Mouse (Mus musculus) embryonic facial prominence, embryonic 11.5 days (tissue): Measurements from ENCODE around the gene Adamtsl1. TPM values are rescaled to one million over a fixed set of nuclear protein-coding genes. Genes with fewer than 3 reads are reported as not detected.

Experiments used
- ATAC-seq: fragments of 200-750 bp; cut with Nextera tagmentation; replicated peaks from 2 replicates; pipeline ENCODE4 v1.8.0; 2017; ENCODE audit warnings: low read depth; ENCODE audit not compliant: insufficient number of reproducible peaks, low FRiP score, low TSS enrichment
- DNase-seq: peaks from one replicate; pipeline ENCODE4 v3.0.0-alpha.2; 2015; ENCODE audit warnings: low spot score
- H3K27ac ChIP-seq: fragments of 300-500 bp; sonication (generic); replicated peaks from 2 replicates; pipeline ENCODE4 v1.5.1; 2014; ENCODE audit warnings: mild to moderate bottlenecking, low read depth, low read length, control low read depth
- H3K27me3 ChIP-seq: fragments of 300-500 bp; sonication (generic); 2 replicates; pipeline ENCODE4 v1.6.1; 2014; ENCODE audit warnings: mild to moderate bottlenecking, low read length, moderate library complexity, mixed read lengths; ENCODE audit not compliant: control insufficient read depth, insufficient read depth
- H3K36me3 ChIP-seq: fragments of 300-500 bp; sonication (generic); replicated peaks from 2 replicates; pipeline ENCODE4 v1.6.1; 2014; ENCODE audit warnings: low read depth, mild to moderate bottlenecking, low read length, moderate library complexity, mixed read lengths; ENCODE audit not compliant: control insufficient read depth, insufficient read depth
- H3K4me1 ChIP-seq: fragments of 300-500 bp; sonication (generic); 2 replicates; pipeline ENCODE4 v1.6.1; 2014; ENCODE audit warnings: low read length, mixed read lengths; ENCODE audit not compliant: control insufficient read depth, insufficient read depth
- H3K4me2 ChIP-seq: fragments of 300-500 bp; sonication (generic); 2 replicates; pipeline ENCODE4 v1.6.1; 2014; ENCODE audit warnings: low read depth, mild to moderate bottlenecking, control low read depth, low read length, moderate library complexity
- H3K4me3 ChIP-seq: fragments of 300-500 bp; sonication (generic); 2 replicates; pipeline ENCODE4 v1.5.1; 2014; ENCODE audit warnings: low read depth, low read length, control low read depth
- H3K9ac ChIP-seq: fragments of 300-500 bp; sonication (generic); replicated peaks from 2 replicates; pipeline ENCODE4 v1.6.1; 2014; ENCODE audit warnings: mild to moderate bottlenecking, control low read depth, low read length
- H3K9me3 ChIP-seq: fragments of 300-500 bp; sonication (generic); replicated peaks from 2 replicates; pipeline ENCODE4 v1.6.1; 2016; ENCODE audit warnings: mild to moderate bottlenecking, low read length, inconsistent platforms, mixed read lengths; ENCODE audit not compliant: control insufficient read depth
- WGBS: fragments of 180-500 bp; shearing (Covaris S2); extraction: QIAGEN DNeasy Blood & Tissue Kit; methylation state at CpG from one replicate; pipeline ENCODE4 v1.1.7; 2014; 5-methylcytosine and 5-hydroxymethylcytosine counted together
- polyA plus RNA-seq: library from polyadenylated mRNA; unstranded; fragments of >200 nt; fragmentation: Nextera tagmentation; extraction: Ambion mirVana; gene quantifications from 2 replicates; pipeline ENCODE4 v1.2.1, GENCODE M21; 2014

Gene Adamtsl1
- polyA plus RNA-seq, 1 experiment from 2014 or later = 8.5 TPM

GRCm38 (mm10) chr4:86310806-86311730, 797.1 kb downstream of the Adamtsl1 start:
- 68% methylated on average over 7 of the region's 7 CpGs for WGBS
- Histone ChIP-seq H3K36me3 (no peaks in the 10 kb centered on the region), H3K27ac (no peak overlapping the region), H3K9me3 (no peaks in the 10 kb centered on the region), H3K9ac (no peak overlapping the region), H3K4me1 (no peaks in the 10 kb centered on the region), H3K4me3 (no peak overlapping the region), H3K27me3 (no peaks in the 10 kb centered on the region), H3K4me2 (no peak overlapping the region)
- no peak for ATAC-seq
- DNase-seq = no peak

GRCm38 (mm10) chr4:86312366-86312765, 798.4 kb downstream of the Adamtsl1 start:
- ATAC-seq (no peak), DNase-seq (no peak)
- H3K27me3 ChIP-seq = no peaks in the 10 kb centered on the region
- no peaks in the 10 kb centered on the region for H3K36me3 ChIP-seq
- no peaks in the 10 kb centered on the region for H3K9me3 ChIP-seq
- no peak overlapping the region for H3K27ac ChIP-seq
- H3K9ac ChIP-seq = no peak overlapping the region
- H3K4me3 ChIP-seq = no peak overlapping the region
- WGBS = 77% methylated on average over 2 of the region's 2 CpGs
- H3K4me1 ChIP-seq = no peaks in the 10 kb centered on the region
- no peak overlapping the region for H3K4me2 ChIP-seq

- DNase-seq = no peak
- Histone ChIP-seq H3K4me3 (no peak overlapping the region), H3K27me3 (no peaks in the 10 kb centered on the region), H3K36me3 (no peaks in the 10 kb centered on the region), H3K27ac (no peak overlapping the region), H3K4me2 (no peak overlapping the region), H3K9ac (no peak overlapping the region), H3K9me3 (no peaks in the 10 kb centered on the region), H3K4me1 (no peaks in the 10 kb centered on the region)
- 74% methylated on average over 3 of the region's 3 CpGs for WGBS
- ATAC-seq = no peak
Measured at GRCm38 (mm10) chr4:86314442-86314841, 800.5 kb downstream of the Adamtsl1 start.

- Histone ChIP-seq H3K36me3 (no peaks in the 10 kb centered on the region), H3K27me3 (no peaks in the 10 kb centered on the region), H3K4me1 (no peaks in the 10 kb centered on the region), H3K27ac (no peak overlapping the region), H3K4me2 (no peak overlapping the region), H3K9me3 (no peaks in the 10 kb centered on the region), H3K4me3 (no peak overlapping the region), H3K9ac (no peak overlapping the region)
- DNase-seq (no peak), ATAC-seq (no peak)
- WGBS = 84% methylated on average over 4 of the region's 4 CpGs
Measured at GRCm38 (mm10) chr4:86315122-86315521, 801.1 kb downstream of the Adamtsl1 start.

GRCm38 (mm10) chr4:86317916-86318542, 804.1 kb downstream of the Adamtsl1 start:
- Histone ChIP-seq H3K27me3 (no peaks in the 10 kb centered on the region), H3K4me3 (no peak overlapping the region), H3K9ac (no peak overlapping the region), H3K4me2 (no peak overlapping the region), H3K27ac (no peak overlapping the region), H3K4me1 (no peaks in the 10 kb centered on the region), H3K9me3 (no peaks in the 10 kb centered on the region), H3K36me3 (no peaks in the 10 kb centered on the region)
- no peak for DNase-seq
- 73% methylated on average over 3 of the region's 3 CpGs for WGBS
- ATAC-seq = no peak

GRCm38 (mm10) chr4:86325411-86325810, 811.4 kb downstream of the Adamtsl1 start:
- ATAC-seq = no peak
- no peak overlapping the region for H3K4me3 ChIP-seq
- H3K4me2 ChIP-seq = no peak overlapping the region
- no peaks in the 10 kb centered on the region for H3K9me3 ChIP-seq
- no peaks in the 10 kb centered on the region for H3K36me3 ChIP-seq
- H3K9ac ChIP-seq = no peak overlapping the region
- no peaks in the 10 kb centered on the region for H3K4me1 ChIP-seq
- 71% methylated on average over 2 of the region's 2 CpGs for WGBS
- no peak overlapping the region for H3K27ac ChIP-seq
- DNase-seq = no peak
- H3K27me3 ChIP-seq = no peaks in the 10 kb centered on the region

GRCm38 (mm10) chr4:86326003-86326402, 812.0 kb downstream of the Adamtsl1 start:
- H3K4me3 ChIP-seq = no peak overlapping the region
- no peak overlapping the region for H3K4me2 ChIP-seq
- H3K36me3 ChIP-seq = no peaks in the 10 kb centered on the region
- H3K27me3 ChIP-seq = no peaks in the 10 kb centered on the region
- no peaks in the 10 kb centered on the region for H3K4me1 ChIP-seq
- H3K9ac ChIP-seq = no peak overlapping the region
- WGBS = 80% methylated on average over 5 of the region's 5 CpGs
- no peaks in the 10 kb centered on the region for H3K9me3 ChIP-seq
- DNase-seq (no peak), ATAC-seq (no peak)
- H3K27ac ChIP-seq = no peak overlapping the region

GRCm38 (mm10) chr4:86326638-86327037, 812.7 kb downstream of the Adamtsl1 start:
- no peak overlapping the region for H3K4me3 ChIP-seq
- no peak overlapping the region for H3K27ac ChIP-seq
- peak; percentile 20 for DNase-seq
- no peaks in the 10 kb centered on the region for H3K36me3 ChIP-seq
- WGBS = 64% methylated on average over 8 of the region's 8 CpGs
- no peaks in the 10 kb centered on the region for H3K4me1 ChIP-seq
- no peak; the same call in 1 of the 2 replicates for ATAC-seq
- no peak overlapping the region for H3K9ac ChIP-seq
- no peaks in the 10 kb centered on the region for H3K27me3 ChIP-seq
- no peaks in the 10 kb centered on the region for H3K9me3 ChIP-seq
- H3K4me2 ChIP-seq = no peak overlapping the region
